Mouse (Mus musculus) ES-E14 (cell line): Measurements from ENCODE around the gene Ndrg3.

Source experiments
- ZC3H11A ChIP-seq: IDR thresholded peaks from 2 replicates; pipeline ENCODE4 v1.6.1; 2012; ENCODE audit warnings: low read depth, mild to moderate bottlenecking, inconsistent platforms, low read length, borderline replicate concordance
- ZNF384 ChIP-seq: IDR thresholded peaks from 2 replicates; pipeline ENCODE4 v1.6.1; 2012; ENCODE audit warnings: low read depth, low read length, inconsistent platforms

GRCm38 (mm10) chr2:156954463-156954862 is 37.4 kb downstream of the Ndrg3 start:
- TF ChIP-seq ZC3H11A (no peak), ZNF384 (no peak)
